Mouse (Mus musculus) B cell, adult 2 months (primary cell): ENCODE measurements around the gene Pcdh9.

Source experiments
- DNase-seq, 2 experiments: peaks; one replicate each; pipeline ENCODE4 v3.0.0; 2022

Gene Pcdh9

DNA sequence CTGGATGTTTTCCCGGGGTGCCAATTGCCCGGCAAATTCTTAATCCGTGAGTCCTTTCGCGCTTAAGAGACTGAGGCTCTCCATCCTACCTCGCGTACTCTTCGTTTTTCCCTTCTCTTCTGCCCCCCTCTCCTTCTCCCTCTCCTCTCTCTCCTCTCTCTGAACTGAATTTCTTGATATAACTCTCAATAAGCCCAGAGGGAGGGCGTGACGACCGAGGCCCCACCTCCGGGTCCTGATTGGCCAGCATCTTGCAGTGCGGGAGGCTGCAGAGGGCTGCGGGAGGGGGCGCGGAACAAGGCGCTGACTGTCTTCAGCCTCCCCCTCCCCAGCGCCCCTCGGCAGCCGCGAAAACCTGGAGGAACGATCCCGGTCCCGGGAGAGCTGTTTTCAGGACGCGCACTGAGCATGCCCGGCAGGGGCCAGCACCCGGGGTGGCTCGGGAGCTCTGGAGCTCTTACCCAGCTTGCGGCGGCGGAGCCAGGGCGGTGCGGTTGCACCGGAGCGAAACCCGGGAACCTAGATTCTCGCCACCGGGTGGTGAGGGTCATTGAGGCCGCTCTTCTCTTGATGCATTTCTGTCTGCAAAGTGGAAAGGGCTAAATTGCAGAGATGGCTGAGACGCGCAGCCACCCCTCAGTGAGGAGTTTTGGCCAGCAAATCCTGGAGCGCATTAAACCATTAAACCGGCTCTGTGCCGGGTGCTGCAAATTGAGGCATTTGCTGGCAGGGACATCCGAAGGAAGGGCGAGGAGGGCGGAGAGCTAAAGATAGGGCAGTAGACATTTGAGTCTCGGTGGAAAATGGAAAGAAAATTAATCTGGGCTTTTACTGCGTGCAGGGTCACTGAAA is at the start of gene Pcdh9:
Pcdh9 (minus strand) TSS at position 161 of the 852 bp plus-strand sequence.
- peak in 1 of 2 experiments; percentile 3 for DNase-seq

DNA sequence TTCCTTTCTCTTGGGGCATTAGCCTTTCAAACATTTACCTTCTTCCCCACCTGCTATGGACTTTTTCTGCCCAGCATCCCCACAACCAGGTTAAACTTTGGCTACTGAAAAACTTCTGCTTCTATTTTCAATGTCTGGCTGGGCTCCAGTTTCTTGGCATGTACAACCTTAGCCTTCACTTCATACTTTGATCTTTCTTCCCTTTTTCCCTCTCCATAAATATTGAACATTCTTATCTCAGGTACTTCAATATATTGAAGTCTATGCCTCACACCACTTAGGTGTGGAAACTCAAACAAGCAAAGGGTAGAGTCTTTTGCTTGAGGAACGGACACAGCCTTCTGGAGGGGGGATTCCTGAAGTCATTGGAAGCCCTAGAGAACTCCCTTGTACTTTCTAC is 16.4 kb upstream of the Pcdh9 start:
- DNase-seq, result no peak

DNA sequence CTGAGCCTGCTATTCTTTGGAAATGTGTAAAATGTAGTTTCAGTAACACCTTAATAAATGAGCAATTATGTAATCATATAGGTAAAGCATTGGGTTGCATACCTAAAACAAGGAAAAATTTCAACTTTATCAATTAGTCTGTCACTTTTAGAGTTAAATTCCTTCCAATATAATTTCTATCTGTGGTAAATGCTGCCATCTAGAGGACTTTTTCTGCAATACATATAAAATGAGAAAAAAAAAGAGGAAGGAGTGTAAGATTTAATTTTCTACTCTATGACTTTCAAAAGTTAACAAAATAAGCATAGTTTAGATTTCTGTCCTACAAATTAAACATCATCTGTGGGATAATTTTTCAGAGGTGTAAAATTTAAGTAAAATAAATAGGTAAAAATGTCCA is 8.1 kb upstream of the Pcdh9 start:
- DNase-seq, result no peak

DNA sequence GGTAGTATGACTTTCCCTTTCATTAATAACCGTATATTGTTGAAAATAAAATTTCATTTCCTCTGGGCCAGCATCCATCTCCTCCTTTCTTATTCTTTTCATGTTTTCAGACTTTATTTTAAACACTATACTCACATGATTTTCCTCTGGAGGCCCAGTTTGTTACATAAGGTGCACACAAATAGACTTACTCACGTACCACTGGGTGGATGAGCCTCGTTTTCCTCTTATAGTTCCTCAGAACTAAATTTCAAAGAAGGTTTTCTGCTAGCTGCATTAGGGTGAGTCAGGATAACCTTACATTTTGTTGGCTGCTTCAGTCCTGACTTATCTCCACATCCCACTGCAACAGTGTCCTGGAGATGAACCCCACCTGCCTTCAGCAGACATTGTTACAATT is 4.7 kb upstream of the Pcdh9 start:
- no peak for DNase-seq

DNA sequence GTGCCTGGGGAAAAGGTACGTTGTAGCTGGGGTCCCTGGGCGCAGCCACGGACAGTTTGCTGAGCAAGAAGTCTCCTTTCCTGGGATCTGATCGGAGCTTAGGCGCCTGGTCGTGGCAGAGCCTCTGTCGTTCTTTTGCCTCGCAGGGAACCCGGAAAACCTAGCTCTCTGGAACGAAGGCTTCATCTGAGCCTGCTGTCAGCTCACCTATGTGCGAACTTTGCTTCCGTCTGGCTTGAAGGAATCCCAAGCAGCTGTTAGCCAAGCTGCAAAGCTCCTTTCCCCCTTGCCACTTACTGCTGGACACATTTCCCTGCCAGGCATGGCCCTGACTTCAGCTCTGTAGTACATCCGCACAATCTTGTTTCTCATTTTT is 880 bp upstream of the Pcdh9 start:
- no peak for DNase-seq

DNA sequence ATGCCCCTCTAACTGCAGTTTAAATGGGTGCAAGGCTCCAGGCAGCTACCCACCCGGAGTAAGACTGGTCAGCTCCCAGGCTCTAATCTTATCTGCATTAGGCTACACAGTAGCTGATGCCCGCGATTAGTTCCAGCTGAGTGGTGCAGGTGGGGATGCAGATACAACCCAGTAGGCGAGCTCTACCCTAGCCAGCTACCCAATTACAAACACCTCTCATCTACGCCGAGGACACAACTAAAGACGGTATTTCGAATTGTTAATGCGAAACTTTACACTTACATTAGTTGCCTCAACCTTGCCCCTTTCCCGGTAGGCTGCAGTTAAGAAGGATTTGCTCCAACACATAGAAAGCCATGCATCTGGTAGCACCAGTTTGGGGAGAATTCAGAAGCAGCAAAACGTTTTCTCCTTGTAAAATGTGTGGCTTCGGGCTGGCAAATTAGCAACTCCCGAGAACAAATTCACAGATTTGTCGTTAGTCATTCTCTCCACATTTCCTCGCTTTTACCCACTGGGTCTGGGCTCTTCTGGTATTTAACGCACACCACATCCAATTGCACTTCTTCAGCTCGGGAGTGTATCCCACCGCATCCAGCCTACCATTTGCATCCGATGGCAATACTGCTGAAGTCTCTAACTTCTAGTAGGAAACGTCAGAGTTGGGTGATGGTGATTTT is 500 bp downstream of the Pcdh9 start:
- DNase-seq, result no peak

DNA sequence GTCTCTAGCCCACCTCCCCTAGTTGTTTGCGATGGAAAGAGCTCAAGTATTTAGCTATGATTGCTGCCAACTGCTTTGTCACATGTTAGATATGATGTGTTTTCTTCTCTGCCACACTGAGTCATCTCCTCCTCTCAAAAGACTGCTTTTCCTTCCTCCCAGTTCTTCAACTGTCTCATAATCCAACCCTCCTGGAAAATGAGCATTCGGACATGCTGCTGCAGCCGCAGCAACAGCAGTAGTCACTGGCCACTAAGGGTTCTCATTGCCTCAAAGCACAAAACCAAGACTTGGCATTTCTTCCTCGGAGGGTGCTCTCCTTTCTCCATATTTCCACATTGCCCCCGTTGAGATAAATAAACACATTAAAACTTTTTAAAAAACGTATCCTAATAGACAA is 1.2 kb downstream of the Pcdh9 start:
- DNase-seq, result no peak

DNA sequence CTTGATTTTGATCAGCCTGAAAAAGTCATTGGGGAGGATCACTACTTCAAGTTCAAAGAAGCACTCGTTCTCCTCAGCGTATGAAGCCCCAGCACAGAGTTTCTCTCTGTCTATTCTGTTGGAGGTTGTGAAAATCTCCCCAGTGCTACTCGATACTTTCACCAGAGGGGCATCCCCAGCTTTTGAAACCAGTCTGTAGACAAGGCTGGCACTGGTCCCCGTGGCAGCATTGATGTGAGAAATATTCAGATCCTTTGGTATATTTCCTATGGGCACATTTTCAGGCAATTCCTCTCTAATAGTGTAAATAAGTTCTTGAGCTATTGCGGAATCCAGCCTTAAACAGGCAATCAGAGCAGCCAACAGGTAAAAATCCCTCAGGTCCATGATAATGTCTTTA is 2.1 kb downstream of the Pcdh9 start:
- no peak for DNase-seq

DNA sequence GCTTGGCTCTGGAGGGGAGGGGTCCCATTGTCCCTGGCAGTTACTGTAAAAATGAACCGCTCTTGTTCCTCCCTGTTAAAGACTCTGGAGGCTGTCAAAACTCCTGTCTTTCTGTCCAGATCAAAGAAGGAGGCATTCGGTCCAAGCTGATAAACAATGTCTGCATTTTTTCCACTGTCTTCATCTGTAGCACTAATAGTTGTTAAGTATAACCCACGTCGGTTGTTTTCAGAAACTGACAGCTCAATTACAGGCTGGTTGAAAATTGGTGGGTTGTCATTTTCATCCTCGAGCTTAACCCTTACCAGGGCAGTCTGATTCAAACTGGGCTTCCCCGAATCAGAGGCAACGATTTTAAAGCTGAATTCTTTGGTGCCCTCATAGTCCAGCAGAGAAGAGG is 3.4 kb downstream of the Pcdh9 start:
- DNase-seq, result no peak

DNA sequence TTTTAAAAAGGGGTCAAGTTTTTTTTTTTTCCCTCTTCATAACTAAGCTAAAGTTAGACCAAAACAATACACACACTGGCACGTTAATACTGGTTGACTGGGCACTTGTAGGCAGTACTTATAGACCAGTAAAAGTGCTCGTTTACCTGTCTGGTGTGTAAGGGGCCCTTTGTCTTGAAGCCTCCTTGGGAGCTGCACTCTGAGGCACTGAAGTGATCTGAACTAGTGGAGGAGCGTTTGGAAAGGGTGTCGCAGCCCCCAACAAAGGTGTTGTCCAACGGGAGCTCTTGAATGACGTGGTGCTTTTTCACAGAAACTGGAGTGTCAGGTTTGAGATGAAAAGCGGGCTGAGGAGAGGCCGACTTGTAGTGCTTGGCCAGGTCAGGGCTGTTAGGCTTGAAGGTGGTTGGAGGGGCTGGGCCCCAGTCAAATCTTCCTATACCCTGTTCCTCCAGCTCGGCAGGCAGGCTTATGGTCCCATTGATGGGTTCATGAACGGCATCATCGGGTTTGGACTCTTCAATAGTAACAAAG is 4.9 kb downstream of the Pcdh9 start:
- no peak for DNase-seq

DNA sequence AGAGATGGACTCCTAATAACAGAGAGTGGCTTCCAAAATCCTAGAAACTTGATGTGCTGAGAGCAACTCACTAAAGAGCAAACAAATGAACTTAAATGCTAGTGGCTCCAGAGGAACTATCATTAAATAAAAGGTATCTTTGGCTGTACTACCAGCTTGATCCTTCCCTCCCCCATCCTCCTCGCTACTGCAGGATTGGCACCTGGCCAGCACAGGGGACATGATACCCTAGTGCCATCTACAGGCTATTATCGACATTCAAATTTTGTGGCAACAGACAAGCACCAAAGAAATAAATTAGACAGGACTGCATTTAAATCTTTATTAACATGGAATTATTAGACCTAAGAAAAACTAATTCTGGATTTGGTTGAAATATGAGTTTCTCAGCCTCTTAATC is 6.0 kb downstream of the Pcdh9 start:
- no peak for DNase-seq

DNA sequence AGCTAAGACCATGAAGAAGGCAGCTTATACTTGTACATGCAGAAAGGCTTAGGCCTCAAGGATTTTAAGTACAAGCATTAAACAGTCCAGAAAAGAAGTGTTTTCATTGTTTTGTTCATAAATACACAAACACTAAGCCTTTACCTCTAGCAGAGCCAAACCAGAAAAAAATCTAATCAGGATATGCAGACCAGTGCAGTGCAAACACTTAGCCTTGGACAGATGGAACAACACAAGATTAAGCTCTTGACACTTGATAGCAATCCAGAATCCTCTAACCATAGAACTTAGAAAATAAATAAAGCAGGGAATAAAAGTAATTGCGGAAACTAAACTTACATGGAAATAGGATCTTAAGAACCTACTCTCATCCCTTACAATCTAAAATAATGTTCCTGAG is 10.4 kb downstream of the Pcdh9 start:
- no peak for DNase-seq

DNA sequence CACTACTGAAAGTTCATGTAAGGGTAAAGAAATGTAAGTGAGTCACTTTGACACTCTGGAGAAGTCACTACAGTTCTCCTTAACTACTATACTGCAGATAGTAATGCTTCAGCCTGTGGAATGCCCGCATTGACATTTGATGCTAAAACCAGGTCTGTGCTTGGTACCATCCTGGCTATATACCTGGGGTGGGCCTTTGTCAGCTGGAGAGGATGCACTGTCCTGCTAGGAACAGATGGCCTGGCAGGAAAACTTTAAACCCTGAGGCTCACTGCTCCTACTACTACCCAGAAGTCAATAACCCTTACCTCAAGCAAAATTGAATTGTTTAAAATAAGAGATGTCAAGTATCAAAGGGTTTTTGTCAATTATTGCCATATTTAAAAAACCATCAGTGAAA is 14.5 kb downstream of the Pcdh9 start:
- DNase-seq, result no peak

DNA sequence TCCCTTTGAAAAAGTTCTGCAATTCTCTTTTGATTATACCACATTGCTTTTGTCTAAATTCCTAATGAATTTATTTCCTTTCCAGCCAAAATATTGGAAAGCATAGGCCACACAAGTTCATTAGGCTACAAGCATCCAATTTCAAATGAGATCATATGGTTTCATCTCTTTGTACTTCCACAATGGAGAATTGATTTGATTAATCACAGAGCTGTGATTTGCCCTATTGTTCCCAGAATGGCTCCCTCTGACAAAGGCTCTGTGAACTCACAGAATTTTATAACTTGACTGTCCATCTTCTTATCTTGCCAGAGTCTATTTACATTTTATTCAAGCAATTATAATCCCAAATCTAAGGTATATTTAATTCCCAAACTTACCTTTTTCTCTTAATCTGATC is 22.3 kb downstream of the Pcdh9 start:
- DNase-seq, result no peak

DNA sequence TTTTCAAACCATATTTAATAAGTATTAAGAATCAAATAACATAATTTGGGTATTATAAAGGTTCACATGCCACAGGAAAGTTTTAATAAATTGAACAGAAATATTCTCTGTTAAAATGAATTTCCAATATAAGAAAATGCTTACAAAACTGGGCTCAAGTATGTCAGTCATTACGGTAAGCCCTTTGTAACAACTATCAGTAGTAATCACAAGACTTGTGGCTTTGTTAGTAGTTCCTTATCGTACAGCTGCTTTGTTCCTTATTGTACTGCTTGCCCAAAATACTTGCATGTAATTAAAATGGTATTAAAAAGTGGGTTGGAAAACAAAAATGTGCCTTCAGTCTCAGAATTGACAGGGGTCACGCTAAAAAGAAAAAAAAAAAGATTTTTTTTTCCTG is 32.4 kb downstream of the Pcdh9 start:
- no peak for DNase-seq

DNA sequence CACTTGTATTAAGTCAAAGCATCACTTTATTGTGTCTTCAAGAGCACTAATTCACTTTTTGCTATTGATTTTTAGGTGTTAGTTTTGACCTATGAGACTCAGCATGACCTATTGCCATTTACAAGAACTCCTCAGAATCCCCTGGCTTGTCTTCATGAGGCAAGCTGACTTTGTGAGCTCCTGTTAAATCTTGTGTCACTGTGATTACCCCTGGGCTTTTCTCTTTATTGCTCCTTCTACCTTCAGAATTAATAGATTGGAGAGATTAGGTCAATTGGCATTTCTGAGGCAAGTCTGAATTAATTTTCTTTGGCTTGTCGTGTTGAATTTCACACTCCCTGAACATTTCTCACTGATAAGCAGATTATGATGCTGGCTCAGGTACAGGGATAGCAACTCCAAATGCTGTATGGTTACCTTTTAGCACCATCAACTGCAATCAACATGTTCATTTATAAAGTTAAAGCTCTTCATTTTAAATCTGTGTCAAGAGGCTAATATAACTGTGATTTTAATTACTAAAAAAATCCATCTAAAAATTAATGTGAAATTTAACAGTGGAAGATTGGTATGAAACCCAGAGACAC is 44.3 kb downstream of the Pcdh9 start:
- DNase-seq, result no peak

DNA sequence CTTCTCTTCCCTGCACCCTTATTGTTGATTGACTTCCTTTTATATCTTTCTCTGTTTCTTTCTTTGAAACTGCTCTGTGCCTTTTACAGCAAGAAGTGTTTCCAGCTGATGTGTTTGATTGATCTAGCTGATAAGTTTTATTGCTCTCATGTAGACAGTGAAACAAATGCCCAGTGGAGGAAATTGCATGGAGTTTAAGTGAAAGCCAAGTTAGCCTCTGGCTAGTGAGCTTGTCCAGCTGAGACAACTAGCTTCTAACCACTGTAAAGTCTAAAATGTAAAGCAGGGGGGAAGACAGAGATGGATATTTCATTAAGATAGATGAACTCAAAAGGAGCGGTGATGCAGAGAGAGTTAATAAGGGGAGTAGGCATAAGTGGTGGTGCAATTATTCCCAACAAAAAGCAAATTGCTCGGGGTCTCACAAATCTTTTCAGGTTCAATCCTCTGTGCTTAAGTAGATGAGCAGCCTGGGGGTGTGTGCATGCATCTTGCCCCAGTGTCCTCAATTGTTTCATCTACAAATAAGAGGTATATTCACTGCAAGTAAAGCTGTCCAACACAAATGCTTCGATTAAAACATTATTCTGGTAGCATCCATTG is 47.7 kb downstream of the Pcdh9 start:
- DNase-seq, result no peak

DNA sequence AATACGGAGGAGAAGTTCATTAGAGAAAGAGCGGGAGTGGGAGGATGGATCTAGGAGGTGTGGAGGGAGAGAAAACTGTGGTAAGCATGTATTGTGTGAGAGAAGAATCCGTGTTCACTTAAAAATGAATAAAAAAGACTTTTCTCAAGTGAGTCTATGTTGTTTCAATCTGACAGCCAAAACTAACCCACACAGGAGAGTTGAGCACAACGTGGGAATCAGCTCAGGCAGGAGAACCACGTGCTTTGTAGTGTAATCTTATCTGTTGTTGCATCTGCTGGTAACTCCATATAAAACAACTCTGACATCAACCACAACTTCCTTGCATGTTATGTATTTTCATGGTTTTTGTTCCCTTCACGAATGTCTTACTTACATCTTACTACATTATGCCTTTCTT is 58.0 kb downstream of the Pcdh9 start:
- DNase-seq, result no peak

DNA sequence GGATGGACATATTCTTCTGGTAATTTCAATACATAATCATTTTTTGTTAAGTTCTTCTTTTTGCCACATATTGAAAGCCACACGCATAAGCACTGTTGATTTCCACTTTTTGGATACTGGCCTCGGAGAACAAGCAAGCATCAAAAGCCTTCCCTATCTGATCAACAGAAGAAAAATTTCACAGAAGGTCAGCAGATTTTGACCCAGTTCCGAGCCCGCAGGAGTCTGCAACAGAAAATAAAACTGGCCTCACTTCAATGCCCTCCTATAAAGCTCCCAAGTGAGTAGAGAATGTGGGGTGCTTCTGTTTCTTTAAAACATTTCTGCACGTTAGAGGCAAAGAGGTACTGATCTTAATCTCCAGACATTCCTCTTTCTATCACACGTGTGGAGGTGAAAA is 63.3 kb downstream of the Pcdh9 start:
- no peak for DNase-seq

DNA sequence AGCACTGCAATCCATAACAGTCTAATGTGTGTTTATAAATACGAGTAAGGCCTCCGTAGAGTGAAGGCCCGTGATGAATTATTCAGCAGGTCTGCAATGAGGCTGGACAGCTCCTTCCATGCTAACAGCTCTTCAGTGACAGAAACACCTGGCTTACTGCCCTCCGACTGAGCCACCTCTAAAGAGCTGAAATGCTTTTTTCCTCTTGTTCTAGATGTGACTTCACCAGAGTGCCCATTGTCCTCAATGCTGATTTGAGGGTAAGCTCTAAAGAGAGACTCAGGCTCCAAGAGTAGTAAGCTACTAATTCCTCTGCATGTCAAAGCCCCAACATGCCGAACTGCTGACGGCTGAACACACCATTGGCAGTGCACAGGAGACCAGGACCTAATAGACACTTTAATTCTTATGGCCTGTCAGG is 64.4 kb downstream of the Pcdh9 start:
- no peak for DNase-seq

DNA sequence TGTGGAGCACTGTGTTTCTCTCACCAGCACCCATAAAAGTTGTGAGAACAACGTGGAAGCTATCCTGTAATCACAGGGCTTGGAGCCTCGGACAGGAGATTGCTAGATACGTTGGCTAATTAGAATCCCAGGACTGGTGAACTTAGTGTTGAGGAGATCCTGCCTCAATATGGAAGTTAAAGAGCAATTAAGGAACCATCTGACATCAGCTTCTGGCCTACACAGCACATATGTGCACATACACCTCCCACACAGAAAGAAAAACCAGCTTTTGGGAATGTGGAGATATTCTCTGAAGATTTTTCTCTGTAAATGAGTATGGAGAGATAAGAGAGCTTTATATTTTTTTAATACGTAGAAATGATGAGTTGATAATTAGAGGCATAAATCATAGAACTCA is 71.6 kb downstream of the Pcdh9 start:
- DNase-seq, result no peak

DNA sequence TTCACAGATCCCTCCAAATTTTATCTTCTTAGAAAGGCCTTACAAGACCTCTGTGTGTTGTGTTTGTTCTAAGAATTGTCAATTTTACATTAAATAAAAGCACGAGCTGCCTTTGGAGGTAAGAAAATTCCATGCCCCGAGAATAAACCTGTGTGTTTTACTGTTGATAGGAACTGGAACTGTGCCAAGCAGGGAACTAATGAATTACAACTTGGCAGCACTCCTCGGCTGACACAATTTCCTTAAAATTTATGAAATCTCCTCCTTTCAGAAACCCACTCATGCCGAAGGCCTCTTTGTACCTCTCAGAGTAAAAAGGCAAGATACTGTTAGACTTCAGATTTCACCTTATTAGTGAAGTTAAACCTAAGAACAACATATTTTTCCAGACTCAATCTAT is 72.9 kb downstream of the Pcdh9 start:
- DNase-seq, result no peak

DNA sequence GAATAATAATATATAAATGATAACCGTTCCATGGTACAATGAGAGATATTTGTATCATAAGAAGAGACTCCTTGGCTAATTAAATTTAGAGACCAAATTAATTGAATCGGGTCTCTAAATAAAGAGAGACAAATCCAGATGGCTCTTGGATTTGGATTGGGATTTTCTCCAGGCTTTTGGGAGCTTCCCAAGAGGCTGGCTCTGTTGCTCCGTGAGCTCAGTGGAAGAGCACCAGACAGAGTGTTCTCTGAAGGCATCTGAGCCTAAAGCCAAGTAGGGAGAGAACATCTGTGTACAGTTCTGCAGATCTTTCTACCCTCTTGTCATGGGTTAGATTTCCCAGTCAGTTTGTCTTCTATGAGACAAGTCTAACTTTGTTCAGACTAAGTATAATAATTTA is 95.9 kb downstream of the Pcdh9 start:
- no peak for DNase-seq

DNA sequence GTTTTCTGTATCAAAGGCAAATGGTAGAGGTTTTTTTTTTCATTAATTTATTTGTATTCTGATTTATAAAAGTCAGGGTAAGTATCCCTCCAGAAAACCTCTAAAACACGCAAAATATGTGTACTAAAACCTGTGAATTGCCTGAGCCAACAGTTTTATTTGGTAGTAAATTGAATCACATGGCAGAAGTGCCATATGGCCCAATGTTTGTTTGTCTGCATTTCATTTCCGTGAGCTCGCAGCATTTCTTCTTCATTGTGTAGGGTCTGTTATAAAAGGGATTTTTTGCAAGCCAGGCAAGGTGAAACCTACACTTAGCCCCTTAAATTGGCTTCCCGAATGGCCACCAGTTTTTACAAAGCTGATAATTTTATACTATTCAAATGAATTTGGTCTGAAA is 104.2 kb downstream of the Pcdh9 start:
- no peak for DNase-seq
